Mouse (Mus musculus) limb, embryonic 11.5 days (tissue): ENCODE results near the gene Lsg1. TPM values are rescaled to one million over a fixed set of nuclear protein-coding genes. Genes with fewer than 3 reads are reported as not detected.
A peak's percentile ranks its signal among the peaks of the same experiment; 100 is the strongest.

ENCODE experiments used
- ATAC-seq: fragments of 200-750 bp; cut with Nextera tagmentation; 2 replicates; pipeline ENCODE4 v1.8.0; 2017; ENCODE audit warnings: low read depth; ENCODE audit not compliant: insufficient number of reproducible peaks, low FRiP score, low TSS enrichment
- DNase-seq: peaks from one replicate; pipeline ENCODE4 v3.0.0-alpha.2; 2015; ENCODE audit warnings: low spot score
- H3K27ac ChIP-seq: fragments of 300-500 bp; sonication (generic); replicated peaks from 2 replicates; pipeline ENCODE4 v1.5.1; 2014; ENCODE audit warnings: low read depth, mild to moderate bottlenecking, low read length
- H3K27me3 ChIP-seq: fragments of 300-500 bp; sonication (generic); 2 replicates; pipeline ENCODE4 v1.6.1; 2014; ENCODE audit warnings: mild to moderate bottlenecking, low read length, mixed read lengths; ENCODE audit not compliant: control insufficient read depth, insufficient read depth
- H3K36me3 ChIP-seq: fragments of 300-500 bp; sonication (generic); 2 replicates; pipeline ENCODE4 v1.6.1; 2014; ENCODE audit warnings: mild to moderate bottlenecking, low read length, moderate library complexity, mixed read lengths; ENCODE audit not compliant: control insufficient read depth, insufficient read depth
- H3K4me1 ChIP-seq: fragments of 300-500 bp; sonication (generic); 2 replicates; pipeline ENCODE4 v1.6.1; 2014; ENCODE audit warnings: low read length, mixed read lengths; ENCODE audit not compliant: control insufficient read depth, insufficient read depth
- H3K4me2 ChIP-seq: fragments of 300-500 bp; sonication (generic); 2 replicates; pipeline ENCODE4 v1.6.1; 2014; ENCODE audit warnings: low read depth, mild to moderate bottlenecking, moderate library complexity; ENCODE audit not compliant: severe bottlenecking
- H3K4me3 ChIP-seq: fragments of 300-500 bp; sonication (generic); 2 replicates; pipeline ENCODE4 v1.5.1; 2014; ENCODE audit warnings: low read depth, low read length
- H3K9ac ChIP-seq: fragments of 300-500 bp; sonication (generic); 2 replicates; pipeline ENCODE4 v1.6.1; 2014; ENCODE audit warnings: mild to moderate bottlenecking, low read length
- H3K9me3 ChIP-seq: fragments of 300-500 bp; sonication (generic); 2 replicates; pipeline ENCODE4 v1.6.1; 2016; ENCODE audit warnings: low read length; ENCODE audit not compliant: control insufficient read depth
- WGBS: fragments of 180-500 bp; shearing (Covaris S2); extraction: QIAGEN DNeasy Blood & Tissue Kit; methylation state at CpG from one replicate; pipeline ENCODE4 v1.1.7; 2014; 5-methylcytosine and 5-hydroxymethylcytosine counted together
- polyA plus RNA-seq: library from polyadenylated mRNA; unstranded; fragments of >200 nt; fragmentation: Nextera tagmentation; extraction: Ambion mirVana; gene quantifications from 2 replicates; pipeline ENCODE4 v1.2.1, GENCODE M21; 2014

The Lsg1 gene
- polyA plus RNA-seq, 1 experiment from 2014 or later, result 89.1 TPM

DNA sequence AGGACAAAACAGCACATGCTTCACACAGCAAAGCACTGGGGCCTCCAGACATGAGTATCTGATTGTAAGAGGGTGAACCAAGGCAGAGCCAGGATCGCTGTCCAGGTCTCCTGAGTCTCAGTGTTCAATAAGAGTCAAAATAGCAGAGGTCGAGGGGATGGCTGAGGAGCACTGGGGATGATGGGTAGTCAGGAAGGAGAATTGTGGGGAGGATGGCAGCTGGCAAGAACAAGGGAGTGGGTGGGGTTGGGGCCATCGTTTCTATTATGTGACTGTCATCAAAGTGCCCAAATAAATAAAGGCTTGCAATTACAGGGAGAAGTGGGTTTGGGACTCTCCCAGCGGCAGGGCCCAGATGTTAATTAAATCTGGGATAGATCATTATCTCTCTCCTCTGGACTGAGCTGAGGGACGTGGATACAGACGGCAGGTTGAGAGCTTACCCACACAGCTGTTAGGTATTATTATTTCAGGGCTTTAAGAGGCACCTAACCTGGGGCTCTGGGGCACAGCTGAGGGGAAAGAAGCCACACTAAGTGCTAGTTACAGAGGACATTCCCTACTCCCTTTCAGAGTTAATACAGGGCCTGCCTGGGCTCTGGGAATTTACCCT lies 27.4 kb upstream of the Lsg1 start:
- no peak overlapping the region for H3K9ac ChIP-seq
- 25% methylated on average over 6 of the region's 6 CpGs for WGBS
- H3K4me1 ChIP-seq, result 0 out of 2 replicates have a peak, but pooled peaks cover 3% of the 10 kb centered on the region
- H3K27me3 ChIP-seq, result no peaks in the 10 kb centered on the region
- H3K4me2 ChIP-seq, result no peak overlapping the region
- H3K36me3 ChIP-seq, result no peaks in the 10 kb centered on the region
- H3K27ac ChIP-seq, result no peak overlapping the region
- DNase-seq (no peak), ATAC-seq (no peak)
- H3K4me3 ChIP-seq, result no peak overlapping the region
- H3K9me3 ChIP-seq, result no peaks in the 10 kb centered on the region

DNA sequence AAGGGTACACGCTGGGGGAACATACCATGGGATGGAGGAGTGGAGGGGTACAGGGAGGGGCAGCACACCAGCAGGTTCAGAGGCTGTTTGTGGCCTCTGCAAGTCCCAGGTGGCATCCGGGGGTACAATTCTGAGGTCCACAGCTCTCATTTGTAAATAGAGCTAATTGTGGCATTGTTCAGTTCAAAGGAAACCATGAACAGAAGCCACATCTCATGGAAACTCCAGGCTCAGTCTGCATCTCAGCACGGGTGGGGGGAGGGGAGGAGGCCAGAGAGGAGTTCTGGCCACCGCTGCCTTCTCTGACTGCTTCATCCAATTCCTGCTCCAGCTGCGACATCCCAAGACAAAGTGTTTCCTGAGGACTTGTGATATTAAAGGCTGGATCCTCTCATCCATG lies 26.7 kb upstream of the Lsg1 start:
- Histone ChIP-seq H3K9me3 (no peaks in the 10 kb centered on the region), H3K4me2 (no peak overlapping the region), H3K27ac (no peak overlapping the region), H3K4me3 (no peak overlapping the region), H3K4me1 (0 out of 2 replicates have a peak, but pooled peaks cover 3% of the 10 kb centered on the region), H3K27me3 (no peaks in the 10 kb centered on the region), H3K36me3 (no peaks in the 10 kb centered on the region), H3K9ac (no peak overlapping the region)
- 32% methylated on average over 5 of the region's 5 CpGs for WGBS
- ATAC-seq (no peak), DNase-seq (no peak)

DNA sequence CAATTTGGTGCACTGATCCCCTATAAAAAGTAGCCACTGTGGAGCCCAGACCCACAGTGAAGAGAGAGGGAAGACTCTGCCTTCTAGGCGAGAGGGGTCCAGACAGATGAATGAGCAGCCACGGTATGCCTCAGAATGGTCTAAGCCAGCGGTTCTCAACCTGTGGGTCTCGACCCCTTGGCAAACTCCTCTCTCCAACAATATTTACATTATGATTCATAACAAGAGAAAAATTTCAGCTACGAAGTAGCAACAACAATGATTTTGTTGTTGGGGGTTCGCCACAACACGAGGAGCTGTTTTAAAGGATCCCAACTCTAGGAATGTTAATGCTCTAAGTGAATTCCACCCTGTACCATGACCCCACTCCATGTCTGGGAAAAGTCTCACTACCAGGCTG lies 25.7 kb upstream of the Lsg1 start:
- Histone ChIP-seq H3K9ac (no peak overlapping the region), H3K4me1 (0 out of 2 replicates have a peak, but pooled peaks cover 3% of the 10 kb centered on the region), H3K9me3 (no peaks in the 10 kb centered on the region), H3K36me3 (no peaks in the 10 kb centered on the region), H3K27me3 (no peaks in the 10 kb centered on the region), H3K27ac (no peak overlapping the region), H3K4me2 (no peak overlapping the region), H3K4me3 (no peak overlapping the region)
- WGBS, result 84% methylated on average over 7 of the region's 7 CpGs
- DNase-seq (no peak), ATAC-seq (no peak)

DNA sequence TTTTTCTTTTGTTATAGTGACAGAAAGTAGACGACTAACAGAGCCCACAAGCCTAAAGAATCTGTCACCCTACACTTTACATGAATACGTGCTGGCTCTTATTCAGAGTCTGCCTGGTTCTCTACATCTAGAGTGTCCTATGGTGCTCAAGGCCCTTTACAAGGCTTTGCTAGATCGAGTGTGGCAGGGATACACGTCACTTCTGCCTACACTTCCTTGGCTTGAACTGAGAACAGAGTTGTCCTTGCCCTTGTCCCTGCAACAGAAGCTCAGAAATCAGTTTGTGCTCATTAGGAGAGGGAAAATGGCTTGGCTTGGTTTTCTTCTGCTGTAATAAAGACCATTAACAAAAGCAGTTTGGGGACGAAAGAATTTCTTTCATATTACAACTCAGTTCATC lies 23.9 kb upstream of the Lsg1 start:
- Histone ChIP-seq H3K36me3 (no peaks in the 10 kb centered on the region), H3K9me3 (no peaks in the 10 kb centered on the region), H3K27me3 (no peaks in the 10 kb centered on the region), H3K4me3 (no peak overlapping the region), H3K4me2 (no peak overlapping the region), H3K4me1 (0 out of 2 replicates have a peak, but pooled peaks cover 3% of the 10 kb centered on the region), H3K9ac (no peak overlapping the region), H3K27ac (no peak overlapping the region)
- no peak for DNase-seq
- ATAC-seq, result no peak
- 70% methylated on average over 5 of the region's 5 CpGs for WGBS

DNA sequence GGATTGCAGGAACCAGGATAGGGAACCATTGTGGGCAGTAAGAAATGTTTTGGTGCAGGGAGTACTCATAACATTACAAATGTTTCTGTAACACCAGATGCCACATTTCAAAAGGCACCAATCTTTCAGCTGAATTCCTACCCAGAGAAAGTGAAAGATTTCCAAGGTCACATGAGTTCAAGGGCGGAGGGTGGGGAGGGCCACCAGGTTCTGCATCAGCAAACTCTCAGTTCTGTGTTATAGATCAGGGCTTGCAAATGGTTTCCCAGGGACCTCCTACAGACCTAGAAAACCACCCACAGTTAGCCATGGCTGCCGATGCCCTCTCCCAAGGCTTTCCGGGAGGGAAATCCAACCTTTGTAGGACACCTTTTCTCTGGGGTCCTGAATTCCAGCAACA lies 20.5 kb upstream of the Lsg1 start:
- peaks cover 19% of the 10 kb centered on the region; the same call in 1 of the 2 replicates for H3K4me1 ChIP-seq
- WGBS, result 79% methylated on average over 3 of the region's 3 CpGs
- no peak overlapping the region for H3K27ac ChIP-seq
- H3K36me3 ChIP-seq, result no peaks in the 10 kb centered on the region
- H3K27me3 ChIP-seq, result no peaks in the 10 kb centered on the region
- no peak overlapping the region for H3K4me3 ChIP-seq
- no peak for DNase-seq
- ATAC-seq, result no peak
- H3K9me3 ChIP-seq, result no peaks in the 10 kb centered on the region
- no peak overlapping the region for H3K9ac ChIP-seq
- no peak overlapping the region for H3K4me2 ChIP-seq

DNA sequence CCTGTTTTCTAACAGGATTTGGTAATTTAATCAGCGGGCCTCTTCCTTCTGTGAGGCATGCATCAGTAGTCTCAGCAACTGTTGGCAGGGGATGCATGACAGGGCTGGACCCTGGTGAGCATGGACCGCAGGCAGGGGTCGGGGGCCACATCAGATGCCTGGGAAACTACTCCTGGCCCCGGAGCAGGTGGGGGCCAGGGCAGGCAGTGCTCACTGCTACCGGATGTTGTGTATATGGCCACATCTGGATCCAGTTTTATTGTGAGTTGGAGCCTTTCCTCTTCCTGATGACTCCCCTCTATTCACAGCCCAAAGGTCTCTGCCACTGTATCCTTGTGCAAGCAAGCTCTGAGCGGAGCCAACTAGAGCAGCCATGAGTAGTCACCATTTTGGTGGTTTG lies 18.1 kb upstream of the Lsg1 start:
- Histone ChIP-seq H3K9ac (no peak overlapping the region), H3K4me2 (no peak overlapping the region), H3K36me3 (no peaks in the 10 kb centered on the region), H3K4me1 (peaks cover 39% of the 10 kb centered on the region), H3K27ac (no peak overlapping the region), H3K9me3 (no peaks in the 10 kb centered on the region), H3K4me3 (no peak overlapping the region), H3K27me3 (0 out of 2 replicates have a peak, but pooled peaks cover 5% of the 10 kb centered on the region)
- ATAC-seq, result no peak
- 18% methylated on average over 6 of the region's 6 CpGs for WGBS
- peak; percentile 54 for DNase-seq

DNA sequence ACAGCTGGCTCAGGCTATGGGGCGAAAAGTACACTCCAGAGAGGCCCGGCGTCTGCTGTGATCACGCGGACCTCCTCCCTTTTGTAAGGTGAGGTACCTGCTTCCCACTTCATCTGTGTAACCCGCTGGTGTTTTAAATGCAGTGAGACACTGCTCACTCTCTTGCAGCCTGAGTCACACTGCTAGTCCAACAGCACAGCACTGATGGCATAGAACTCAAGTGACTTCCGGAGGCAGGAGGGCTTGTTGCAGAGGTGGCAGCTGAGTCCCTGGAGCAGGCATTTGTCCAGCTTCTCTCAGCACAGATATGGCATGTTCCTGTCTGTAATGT lies 17.4 kb upstream of the Lsg1 start:
- WGBS, result 84% methylated on average over 7 of the region's 7 CpGs
- ATAC-seq (no peak), DNase-seq (no peak)
- H3K36me3 ChIP-seq, result no peaks in the 10 kb centered on the region
- H3K9me3 ChIP-seq, result no peaks in the 10 kb centered on the region
- peaks cover 40% of the 10 kb centered on the region for H3K4me1 ChIP-seq
- H3K9ac ChIP-seq, result no peak overlapping the region
- 0 out of 2 replicates have a peak, but pooled peaks cover 5% of the 10 kb centered on the region for H3K27me3 ChIP-seq
- H3K4me3 ChIP-seq, result no peak overlapping the region
- no peak overlapping the region for H3K4me2 ChIP-seq
- H3K27ac ChIP-seq, result no peak overlapping the region

DNA sequence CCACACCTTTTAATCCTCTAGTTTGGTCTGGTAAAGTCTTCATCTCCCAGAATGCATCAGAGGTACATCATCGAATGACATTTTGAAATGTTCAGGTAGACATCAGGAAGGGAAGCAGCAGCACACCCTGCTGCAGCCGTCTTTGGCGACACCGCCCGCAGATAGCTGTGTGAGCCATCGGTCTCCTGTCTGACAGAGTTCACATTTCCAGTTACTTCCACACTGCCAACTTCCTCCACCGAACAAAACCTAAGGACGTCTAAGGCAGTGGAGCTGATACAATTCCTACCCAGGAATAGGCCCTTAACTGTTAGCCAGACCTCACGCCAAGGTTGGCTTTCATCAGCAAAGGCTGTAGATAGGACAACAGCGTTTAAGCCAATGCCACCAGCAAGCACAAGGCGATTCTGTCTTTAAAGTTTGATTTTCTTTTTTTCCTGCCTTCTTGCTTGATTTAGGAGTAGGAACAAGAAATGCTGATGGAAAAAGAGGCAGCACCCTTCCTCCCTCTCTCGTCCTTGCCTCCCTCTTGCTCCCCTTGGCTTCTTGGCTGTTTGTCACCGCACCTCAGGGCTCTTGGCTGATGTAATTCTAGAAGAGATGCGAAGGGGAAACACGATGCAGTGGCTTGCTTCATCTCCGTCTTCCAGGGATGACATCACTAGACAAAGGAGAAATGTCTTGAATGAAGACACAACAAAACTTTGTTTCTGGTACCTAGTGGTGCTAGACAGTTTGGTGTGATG lies 16.8 kb upstream of the Lsg1 start:
- Histone ChIP-seq H3K9me3 (no peaks in the 10 kb centered on the region), H3K4me2 (no peak overlapping the region), H3K36me3 (no peaks in the 10 kb centered on the region), H3K9ac (no peak overlapping the region), H3K27me3 (0 out of 2 replicates have a peak, but pooled peaks cover 5% of the 10 kb centered on the region), H3K4me3 (no peak overlapping the region), H3K27ac (no peak overlapping the region; the same call in 1 of the 2 replicates), H3K4me1 (peaks cover 41% of the 10 kb centered on the region)
- no peak for ATAC-seq
- DNase-seq, result no peak
- WGBS, result 79% methylated on average over 16 of the region's 16 CpGs
